Mouse (Mus musculus) left cerebral cortex, postnatal 36 days (tissue): Measurements from ENCODE around the gene Hist1h3d. TPM values are rescaled to one million over a fixed set of nuclear protein-coding genes. Genes with fewer than 3 reads are reported as not detected.

ENCODE experiments used
- DNase-seq, 2 experiments: peaks; one replicate each; pipeline ENCODE4 v3.0.0; 2021 to 2022; ENCODE audit warnings: low spot score in 2 of 2, mixed read lengths in 1 of 2
- intact Hi-C: fragments of 180-260 bp; cut with DNase I; formaldehyde crosslinking; loops from one replicate; pipeline ENCODE4 v1.15.1; 2025
- total RNA-seq, 2 experiments: library from RNA; stranded (reverse); gene quantifications; 2 replicates each; pipeline ENCODE4 v1.2.3; 2021

Gene Hist1h3d
- total RNA-seq: 10 to 100 TPM in 1 of 2 experiments, 1 to 10 TPM in 1; 7.7 to 10.8 TPM

DNA sequence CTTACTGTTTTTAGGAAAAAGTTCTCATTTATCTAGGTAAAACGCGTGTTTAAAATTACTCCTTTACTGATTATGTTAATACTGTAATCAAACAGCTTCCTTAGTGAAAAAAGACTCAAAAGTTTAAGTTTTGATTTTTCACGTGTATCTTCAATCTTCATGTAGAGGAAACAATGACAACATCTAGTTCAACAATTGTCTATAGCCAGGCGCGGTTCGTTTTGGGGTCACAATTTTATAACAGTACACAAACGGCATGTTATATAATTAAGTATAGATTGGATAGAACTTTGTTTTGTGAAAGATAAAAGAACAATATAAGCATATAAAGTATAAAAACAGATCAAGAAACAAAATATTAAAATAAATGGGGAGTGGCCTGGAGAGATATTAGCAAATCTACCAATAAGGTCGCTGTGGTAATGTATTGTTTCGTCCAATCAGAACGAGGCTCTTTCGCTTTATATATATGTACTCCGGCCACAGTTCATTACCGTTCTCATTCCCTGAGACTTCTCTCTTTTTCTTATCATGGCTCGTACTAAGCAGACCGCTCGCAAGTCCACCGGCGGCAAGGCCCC lies at the start of gene Hist1h3d:
Gene Hist1h3d, plus strand, starts transcription at position 493 of the 581 bp plus-strand sequence.
- DNase-seq: peak; percentile 49 to 73
- intact Hi-C loops: no loop called here

DNA sequence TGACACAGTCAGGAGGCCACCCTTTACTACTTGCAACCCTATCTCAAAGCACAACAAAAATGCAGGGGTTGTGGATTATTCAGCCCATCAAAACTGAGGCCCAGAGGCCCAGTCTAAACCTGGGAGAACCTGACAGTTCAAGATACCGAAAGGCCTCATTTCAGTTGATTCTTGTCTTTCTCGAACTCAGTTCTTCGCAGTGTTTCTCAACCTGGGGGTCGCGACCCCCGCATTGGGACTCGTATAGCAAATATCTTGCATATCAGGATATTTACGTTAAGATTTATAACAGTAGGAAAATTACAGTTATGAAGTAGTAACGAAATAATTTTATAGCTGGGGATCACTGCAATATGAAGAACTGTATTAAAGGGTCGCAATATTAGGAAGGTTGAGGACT lies 49.7 kb upstream of the Hist1h3d start:
- DNase-seq: no peak
- intact Hi-C loops: no loop called here

DNA sequence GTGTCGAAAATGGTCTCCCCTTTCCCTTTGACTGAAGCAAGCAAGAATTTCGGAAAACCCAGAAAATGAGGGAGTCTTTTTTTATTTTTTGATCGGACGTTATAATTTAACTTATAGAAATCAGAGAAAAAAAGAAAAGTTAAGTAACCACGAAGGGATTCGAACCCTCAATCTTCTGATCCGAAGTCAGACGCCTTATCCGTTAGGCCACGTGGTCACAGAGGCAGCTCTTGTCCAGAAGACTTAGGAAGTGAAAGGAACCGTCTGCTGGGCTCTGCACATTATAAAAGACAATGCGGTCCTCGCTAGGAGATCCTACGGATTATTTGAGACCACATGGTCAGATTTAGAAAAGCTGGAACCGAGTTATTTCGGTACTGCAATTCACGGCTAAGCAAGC lies 49.3 kb upstream of the Hist1h3d start:
- peak; percentile 89 to 93 for DNase-seq
- intact Hi-C loops: no loop called here

DNA sequence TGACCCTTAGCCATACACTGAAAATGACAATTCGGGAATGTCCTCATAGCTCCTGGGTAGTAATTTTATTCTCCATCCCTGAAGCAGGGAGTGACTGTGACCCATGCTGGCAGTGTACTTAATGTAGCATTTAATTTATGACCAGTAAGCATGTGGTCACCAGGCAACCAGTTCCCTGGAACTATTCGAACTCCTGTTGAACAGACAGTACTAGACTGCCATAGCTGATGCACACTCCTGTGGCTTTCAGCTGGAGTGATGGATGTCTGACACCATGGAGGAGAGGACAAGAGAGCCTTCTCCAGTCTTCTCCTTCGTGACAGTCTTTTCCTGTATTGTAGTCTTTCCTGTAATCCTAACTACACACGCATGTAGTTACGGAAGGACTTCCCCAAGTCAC lies 46.6 kb upstream of the Hist1h3d start:
- DNase-seq: no peak
- intact Hi-C loops: no loop called here

DNA sequence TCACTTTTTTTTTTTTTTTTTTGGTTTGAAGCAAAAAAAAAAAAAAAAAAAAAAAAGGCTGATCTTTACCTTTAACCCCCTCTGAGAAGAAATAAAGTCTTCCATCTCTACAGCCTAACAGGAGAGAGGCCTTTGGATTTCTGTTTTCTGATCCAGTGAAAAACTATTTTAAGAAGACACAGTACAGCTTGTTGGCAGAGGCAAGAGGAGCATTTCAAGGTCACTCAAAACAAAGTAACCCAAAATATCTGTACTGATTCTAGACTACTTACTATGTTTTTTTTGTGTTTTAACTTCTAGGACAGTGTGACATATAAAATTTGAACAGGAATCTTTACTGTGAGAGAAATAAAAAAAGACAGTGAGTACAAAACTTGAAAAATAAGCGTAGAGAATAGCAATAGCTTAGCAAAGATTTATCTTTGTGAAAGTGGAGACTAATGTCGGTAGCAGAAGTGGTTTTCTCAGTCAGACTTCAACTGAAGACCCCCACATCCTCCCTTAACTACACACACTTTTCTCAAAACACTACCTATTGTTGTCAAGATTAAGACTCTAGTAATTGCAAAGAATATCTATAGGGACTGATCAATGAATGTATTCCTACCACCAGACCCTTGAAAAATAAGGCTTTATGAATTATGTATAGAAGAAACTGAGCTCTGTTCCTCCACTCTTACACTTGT lies 45.9 kb upstream of the Hist1h3d start:
- DNase-seq: no peak
- intact Hi-C loops: loop anchor here (5.0 to 10.0 kb wide), 3 partner anchors 53 to 1815 kb away; partner anchors contain the start of genes Hist1h2ag, Hist1h2ai, Hist1h2bj and Hist1h2bl

DNA sequence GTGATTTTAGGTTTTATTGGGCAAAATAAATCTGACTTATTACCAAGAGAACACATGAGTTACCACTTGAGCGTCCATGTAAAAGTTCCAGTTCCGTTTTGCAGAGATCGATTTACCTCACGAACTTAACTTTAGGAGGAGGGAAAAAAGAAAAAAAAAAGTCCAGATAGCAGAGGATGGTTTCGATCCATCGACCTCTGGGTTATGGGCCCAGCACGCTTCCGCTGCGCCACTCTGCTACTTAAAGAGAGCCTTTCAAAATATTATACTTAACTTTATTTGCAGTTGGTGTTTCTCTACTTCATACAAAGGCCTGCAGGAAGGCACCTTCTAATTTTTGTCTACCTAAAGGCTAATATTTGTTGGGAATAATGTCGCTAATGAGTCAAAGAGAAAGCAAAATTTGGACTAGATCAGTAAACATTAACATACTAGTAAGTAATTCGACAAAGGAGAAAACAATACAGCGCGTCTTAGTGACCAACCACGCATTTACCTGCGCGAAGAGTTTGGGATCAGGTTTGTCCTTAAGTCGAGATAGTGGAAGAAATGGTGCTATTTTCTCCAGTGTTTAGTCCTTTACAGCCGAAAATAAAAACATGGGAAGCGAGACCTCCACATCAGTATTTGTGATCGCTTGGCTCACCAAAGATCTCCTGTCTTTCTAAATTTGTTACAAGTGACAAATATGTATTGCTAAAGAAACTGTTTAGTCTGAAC lies 45.2 kb upstream of the Hist1h3d start:
- intact Hi-C loops: loop anchor here (5.0 to 10.0 kb wide), 3 partner anchors 52 to 1816 kb away; partner anchors contain the start of genes Hist1h2ag, Hist1h2ai, Hist1h2bj and Hist1h2bl
- DNase-seq: peak; percentile 55 to 66

DNA sequence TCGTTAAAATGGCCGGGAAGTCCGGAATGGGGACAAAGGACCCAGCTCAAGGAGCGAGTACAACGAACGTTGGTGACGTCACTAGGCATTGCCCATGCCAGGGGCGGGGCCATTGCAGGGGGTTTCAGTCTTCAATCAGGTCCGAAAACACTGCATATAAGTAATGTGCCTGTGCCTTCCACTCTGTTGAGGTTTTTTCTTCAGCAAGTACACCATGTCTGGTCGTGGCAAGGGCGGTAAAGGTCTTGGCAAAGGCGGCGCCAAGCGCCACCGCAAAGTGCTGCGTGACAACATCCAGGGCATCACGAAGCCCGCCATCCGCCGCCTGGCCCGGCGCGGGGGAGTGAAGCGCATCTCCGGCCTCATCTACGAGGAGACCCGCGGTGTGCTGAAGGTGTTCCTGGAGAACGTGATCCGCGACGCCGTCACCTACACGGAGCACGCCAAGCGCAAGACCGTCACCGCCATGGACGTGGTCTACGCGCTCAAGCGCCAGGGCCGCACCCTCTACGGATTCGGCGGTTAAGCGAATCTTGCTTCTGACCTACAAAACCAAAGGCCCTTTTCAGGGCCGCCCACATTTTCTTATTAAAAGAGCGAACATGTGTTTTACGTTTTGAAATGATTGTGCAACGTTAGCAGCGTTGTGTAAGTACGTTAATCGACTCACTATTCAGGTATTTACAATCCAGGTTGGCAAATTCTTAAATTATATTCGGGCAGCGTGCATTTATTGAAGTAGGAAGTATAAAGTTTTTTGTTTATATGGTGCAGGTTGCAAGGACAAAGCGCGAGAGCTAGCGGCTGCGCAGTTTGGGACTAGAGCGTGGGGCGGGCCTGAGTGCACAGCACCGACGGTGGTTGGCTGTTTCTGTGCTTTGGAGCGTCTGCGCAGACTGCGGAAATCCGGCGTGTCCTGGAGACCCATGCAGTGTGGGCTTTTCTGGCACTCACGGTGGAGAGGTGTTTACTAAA lies 44.4 kb upstream of the Hist1h3d start, which contains the start of gene Hist1h4h:
Gene Hist1h4h, plus strand, starts transcription at position 150 of the 975 bp plus-strand sequence.
- intact Hi-C loops: loop anchor here (5.0 to 10.0 kb wide), 3 partner anchors 51 to 1816 kb away; partner anchors contain the start of genes Hist1h2ag, Hist1h2ai, Hist1h2bj and Hist1h2bl
- peak; percentile 96 to 97 for DNase-seq

DNA sequence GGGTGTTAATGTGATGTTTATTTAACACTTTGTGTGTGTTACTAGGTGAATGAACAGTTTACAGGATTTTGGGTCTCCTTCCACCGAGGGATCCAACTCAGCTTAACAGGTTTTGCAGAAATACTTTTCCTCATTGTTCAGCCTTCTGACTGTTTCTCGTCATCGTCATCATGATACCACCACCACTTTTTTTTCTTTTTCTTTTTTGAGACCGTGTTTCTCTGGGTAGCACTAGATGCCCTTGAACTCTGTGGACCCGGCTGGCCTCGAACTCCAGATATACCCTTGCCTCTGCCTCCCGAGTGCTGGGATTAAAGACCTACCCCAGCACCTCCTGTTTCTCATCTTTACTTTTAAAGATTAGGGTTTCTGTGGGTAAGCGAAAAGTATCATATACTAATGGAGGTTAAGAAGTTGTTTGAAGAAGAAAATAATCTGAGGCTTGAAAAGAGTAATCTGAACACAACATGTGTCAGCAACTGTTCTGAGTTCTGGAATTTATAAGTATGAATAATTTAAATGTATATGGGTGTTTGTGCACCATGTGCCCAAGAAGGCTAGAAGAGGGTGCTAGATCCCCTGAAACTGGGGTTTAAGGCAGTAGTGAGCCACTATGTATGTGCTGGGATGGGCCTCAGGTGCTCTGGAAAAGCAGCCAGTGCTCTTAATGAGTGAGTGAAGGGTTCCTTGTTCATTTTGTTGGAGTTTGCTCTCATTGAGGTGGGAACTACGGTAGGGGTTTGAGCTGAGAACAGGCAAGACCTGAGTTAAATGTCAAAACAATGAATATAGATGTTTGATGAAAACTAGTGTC lies 43.1 kb upstream of the Hist1h3d start:
- intact Hi-C loops: loop anchor here (5.0 to 10.0 kb wide), 3 partner anchors 50 to 1818 kb away; partner anchors contain the start of genes Hist1h2ag, Hist1h2ai, Hist1h2bj and Hist1h2bl
- no peak for DNase-seq

DNA sequence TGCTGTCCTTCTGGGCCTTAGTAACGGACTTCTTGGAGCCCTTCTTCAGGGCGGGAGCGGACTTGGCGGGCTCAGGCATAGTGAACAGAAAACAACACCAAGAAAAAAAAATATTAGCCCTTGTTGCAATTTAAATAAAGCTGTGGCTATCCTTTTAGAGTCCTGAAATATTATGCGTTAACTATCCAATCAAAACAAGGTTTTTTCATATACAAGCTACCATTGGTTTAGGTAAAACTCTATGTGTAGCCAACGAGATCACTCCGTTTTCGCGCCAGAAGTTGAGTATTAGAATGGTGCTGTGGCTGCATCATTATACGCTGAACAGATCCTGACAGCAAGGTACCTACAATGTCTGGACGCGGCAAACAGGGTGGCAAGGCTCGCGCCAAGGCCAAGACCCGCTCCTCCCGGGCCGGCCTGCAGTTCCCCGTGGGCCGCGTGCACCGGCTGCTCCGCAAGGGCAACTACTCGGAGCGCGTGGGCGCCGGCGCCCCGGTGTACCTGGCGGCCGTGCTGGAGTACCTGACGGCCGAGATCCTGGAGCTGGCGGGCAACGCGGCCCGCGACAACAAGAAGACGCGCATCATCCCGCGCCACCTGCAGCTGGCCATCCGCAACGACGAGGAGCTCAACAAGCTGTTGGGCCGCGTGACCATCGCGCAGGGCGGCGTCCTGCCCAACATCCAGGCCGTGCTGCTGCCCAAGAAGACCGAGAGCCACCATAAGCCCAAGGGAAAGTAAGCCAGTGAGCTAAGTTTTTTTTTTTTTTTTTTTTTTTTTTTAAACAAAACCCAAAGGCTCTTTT lies 41.8 kb upstream of the Hist1h3d start, which contains the start of gene Hist1h2af:
Gene Hist1h2af, plus strand, starts transcription at position 347 of the 808 bp plus-strand sequence.
- DNase-seq: peak; percentile 67 to 73
- intact Hi-C loops: loop anchor here (5.0 to 10.0 kb wide), 3 partner anchors 49 to 1819 kb away; partner anchors contain the start of genes Hist1h2ag, Hist1h2ai, Hist1h2bj and Hist1h2bl

DNA sequence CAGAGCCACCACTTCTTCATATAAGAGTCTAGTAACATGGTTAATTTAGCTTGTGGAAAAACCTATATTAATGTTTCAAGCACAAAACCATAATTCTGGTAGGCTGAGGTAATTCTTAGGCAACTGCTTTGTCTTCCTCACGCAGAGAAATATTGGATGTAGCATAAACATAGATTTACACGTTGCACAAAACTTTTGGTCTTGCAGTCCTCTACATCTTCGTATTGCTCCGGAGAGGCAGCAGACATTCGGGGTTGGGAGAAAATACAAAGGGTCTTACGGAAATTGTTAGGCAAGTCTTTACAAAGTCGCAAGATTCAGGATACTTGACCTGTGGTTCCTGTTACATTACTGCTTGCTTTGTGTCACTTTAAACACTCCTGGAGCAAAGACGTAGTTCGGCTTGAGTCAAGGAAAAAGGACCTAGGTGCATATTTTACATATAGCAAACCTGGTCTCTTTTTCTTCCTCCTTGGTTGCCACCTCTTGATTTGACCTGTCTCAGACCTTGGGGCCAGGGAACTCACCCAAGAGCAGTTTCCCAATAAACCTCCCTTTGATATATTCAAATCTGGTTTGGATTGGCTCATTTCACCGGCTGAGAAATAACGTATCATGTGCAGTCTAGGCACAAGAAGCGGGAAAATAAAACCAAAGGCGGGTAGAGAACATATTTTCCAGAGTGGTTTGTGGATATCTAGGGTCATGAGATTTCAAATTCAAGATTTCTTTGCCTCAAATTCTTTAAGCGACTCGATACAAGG lies 41.0 kb upstream of the Hist1h3d start:
- no peak for DNase-seq
- intact Hi-C loops: loop anchor here (5.0 to 10.0 kb wide), 3 partner anchors 48 to 1820 kb away; partner anchors contain the start of genes Hist1h2ag, Hist1h2ai, Hist1h2bj and Hist1h2bl

DNA sequence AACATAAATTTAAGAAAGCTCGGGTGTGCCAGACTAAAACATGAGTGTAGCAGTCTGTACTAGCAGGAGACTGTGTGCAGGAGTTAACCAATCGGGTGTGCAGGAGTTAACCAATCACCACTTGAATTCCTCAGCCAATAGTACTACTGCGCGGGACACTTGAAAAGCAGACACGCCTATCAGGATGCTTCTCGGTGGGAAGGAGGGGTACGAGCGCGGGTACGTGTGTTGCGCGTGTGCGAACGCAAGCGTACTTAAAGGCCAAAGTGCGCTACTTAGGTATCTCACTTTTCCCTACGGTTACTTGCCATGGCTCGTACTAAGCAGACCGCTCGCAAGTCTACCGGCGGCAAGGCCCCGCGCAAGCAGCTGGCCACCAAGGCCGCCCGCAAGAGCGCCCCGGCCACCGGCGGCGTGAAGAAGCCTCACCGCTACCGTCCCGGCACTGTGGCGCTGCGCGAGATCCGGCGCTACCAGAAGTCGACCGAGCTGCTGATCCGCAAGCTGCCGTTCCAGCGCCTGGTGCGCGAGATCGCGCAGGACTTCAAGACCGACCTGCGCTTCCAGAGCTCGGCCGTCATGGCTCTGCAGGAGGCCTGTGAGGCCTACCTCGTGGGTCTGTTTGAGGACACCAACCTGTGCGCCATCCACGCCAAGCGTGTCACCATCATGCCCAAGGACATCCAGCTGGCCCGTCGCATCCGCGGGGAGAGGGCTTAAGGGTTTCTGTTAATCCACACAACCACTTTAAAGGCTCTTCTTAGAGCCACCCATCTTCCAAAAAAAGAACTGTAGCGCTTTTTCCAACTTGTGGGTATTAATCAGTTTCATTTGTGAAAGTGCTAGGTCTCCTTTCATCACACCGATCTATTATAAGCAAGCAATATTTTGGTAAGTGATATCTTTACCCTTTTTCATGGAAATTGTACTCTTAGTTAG lies 40.2 kb upstream of the Hist1h3d start, which contains the start of gene Hist1h3g:
Gene Hist1h3g, plus strand, starts transcription at position 286 of the 939 bp plus-strand sequence.
- DNase-seq: peak; percentile 86 to 89
- intact Hi-C loops: loop anchor here (10.0 kb wide), 1 partner anchor 1821 kb away; the partner anchor contains the start of genes Hist1h2ai, Hist1h2bl and Hist1h3h

DNA sequence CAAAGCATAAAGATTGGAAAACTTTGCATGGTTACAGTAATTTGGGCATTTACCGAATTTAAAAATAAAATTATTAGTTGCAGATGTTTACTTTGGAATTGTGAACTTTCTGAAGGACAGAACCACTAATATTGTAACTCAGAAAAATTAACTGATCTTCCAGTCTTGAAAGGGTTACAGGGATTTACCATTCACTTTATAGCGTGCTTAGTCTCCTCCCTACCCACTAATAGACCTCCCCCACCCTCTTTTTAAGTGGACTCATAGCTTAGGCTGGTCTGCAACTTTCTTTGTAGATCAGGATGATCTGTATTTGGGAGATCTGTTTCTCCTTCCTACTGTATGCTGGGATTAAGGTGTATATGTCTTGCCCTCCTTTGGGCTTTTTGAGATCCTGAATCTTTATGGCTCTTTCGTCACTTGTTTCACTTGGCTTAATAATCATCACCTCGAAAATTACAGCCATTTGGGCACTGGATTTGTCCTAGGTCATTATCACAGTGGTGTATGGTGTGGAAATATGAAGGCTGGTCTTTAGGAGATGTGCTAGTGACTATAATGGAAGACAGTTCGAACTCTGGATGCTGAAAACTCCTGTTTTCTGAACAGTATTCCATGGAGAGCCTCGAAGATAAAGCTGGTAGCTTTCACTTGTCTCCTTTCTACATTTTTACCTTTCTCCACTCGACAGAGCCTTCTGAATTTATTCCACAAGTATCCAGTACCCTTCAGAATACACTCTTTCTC lies 39.3 kb upstream of the Hist1h3d start:
- intact Hi-C loops: loop anchor here (10.0 kb wide), 1 partner anchor 1821 kb away; the partner anchor contains the start of genes Hist1h2ai, Hist1h2bl and Hist1h3h

DNA sequence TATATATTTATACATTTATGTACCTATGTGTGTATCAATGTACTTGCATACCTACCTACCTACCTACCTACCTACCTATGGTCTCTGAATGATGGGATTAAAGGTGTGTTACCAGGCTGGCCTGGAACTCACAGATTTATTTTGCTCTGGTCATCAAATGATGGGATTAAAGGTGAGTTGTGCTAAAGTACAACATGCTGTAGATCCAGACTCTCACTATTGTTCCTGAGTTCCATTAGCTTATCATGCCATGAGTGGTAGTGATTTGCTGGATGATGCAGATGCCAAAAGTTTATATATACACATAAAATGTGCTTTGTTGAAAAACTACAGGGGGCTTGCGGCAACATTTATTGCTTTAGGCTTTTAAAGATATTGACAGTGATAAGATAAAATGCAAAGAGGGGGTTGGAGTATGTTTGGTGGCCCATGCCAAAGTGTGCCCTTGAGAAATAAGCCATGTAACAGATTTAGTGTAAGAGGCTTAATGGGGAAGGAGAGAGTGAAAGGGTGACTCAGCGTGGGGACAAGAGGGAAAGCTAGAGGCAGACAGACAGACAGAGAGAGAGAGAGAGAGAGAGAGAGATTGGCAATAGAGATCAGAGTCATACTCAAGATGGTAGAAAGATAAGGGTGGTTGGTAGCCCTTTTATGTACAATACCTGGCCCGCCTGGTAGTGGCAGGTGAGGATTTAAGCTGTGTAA lies 38.4 kb upstream of the Hist1h3d start:
- intact Hi-C loops: loop anchor here (10.0 kb wide), 1 partner anchor 1822 kb away; the partner anchor contains the start of genes Hist1h2ai, Hist1h2bl and Hist1h3h
- DNase-seq: no peak

More for the DNA sequence above, 39.3 kb upstream of the Hist1h3d start:
- no peak for DNase-seq
